Mouse (Mus musculus) adrenal gland, adult 2 months (tissue): Measurements from ENCODE around the gene Asap3. TPM values are rescaled to one million over a fixed set of nuclear protein-coding genes. Genes with fewer than 3 reads are reported as not detected.

Experiments used
- DNase-seq: peaks from one replicate; pipeline ENCODE4 v3.0.0; 2021
- polyA plus RNA-seq: library from polyadenylated mRNA; depleted of rRNA; stranded (reverse); fragments of >200 nt; gene quantifications from 2 replicates; pipeline ENCODE4 v1.2.3, GENCODE M21; 2012
- total RNA-seq, 2 experiments: library from RNA; stranded (reverse); gene quantifications; 2 replicates each; pipeline ENCODE4 v1.2.3; 2021

Gene Asap3
- total and polyA plus RNA-seq, 3 experiments = 1.4 to 3.6 (median 3.2) TPM

- peak; percentile 28 for DNase-seq
Measured at GRCm38 (mm10) chr4:136249780-136250179, 43.6 kb downstream of the Asap3 start.

GRCm38 (mm10) chr4:136255919-136256318 is 49.8 kb downstream of the Asap3 start:
- DNase-seq = no peak

- DNase-seq = no peak
Measured at GRCm38 (mm10) chr4:136256696-136257095, 50.5 kb downstream of the Asap3 start.

GRCm38 (mm10) chr4:136259916-136260315 is 53.8 kb downstream of the Asap3 start:
- DNase-seq = no peak

- DNase-seq = peak; percentile 78
Measured at GRCm38 (mm10) chr4:136260491-136261180, 54.5 kb downstream of the Asap3 start.

GRCm38 (mm10) chr4:136261912-136262311 is 55.7 kb downstream of the Asap3 start:
- DNase-seq = no peak

- no peak for DNase-seq
Measured at GRCm38 (mm10) chr4:136263555-136263954, 57.4 kb downstream of the Asap3 start.

- DNase-seq = no peak
Measured at GRCm38 (mm10) chr4:136266716-136267343, 60.7 kb downstream of the Asap3 start.

GRCm38 (mm10) chr4:136268912-136269311 is 62.7 kb downstream of the Asap3 start:
- DNase-seq = no peak

GRCm38 (mm10) chr4:136270648-136271047 is 64.5 kb downstream of the Asap3 start:
- no peak for DNase-seq

GRCm38 (mm10) chr4:136281097-136281496 is 74.9 kb downstream of the Asap3 start:
- DNase-seq = no peak

- DNase-seq = no peak
Measured at GRCm38 (mm10) chr4:136281611-136282010, 75.4 kb downstream of the Asap3 start.

GRCm38 (mm10) chr4:136282621-136283480 is 76.7 kb downstream of the Asap3 start:
- no peak for DNase-seq

- no peak for DNase-seq
Measured at GRCm38 (mm10) chr4:136283783-136284182, 77.6 kb downstream of the Asap3 start.

- DNase-seq = peak; percentile 81
Measured at GRCm38 (mm10) chr4:136284455-136284854, 78.3 kb downstream of the Asap3 start, which contains the start of gene Zfp46. Zfp46 (plus strand) TSS chr4:136284683.

GRCm38 (mm10) chr4:136284891-136285290 is 78.7 kb downstream of the Asap3 start:
- no peak for DNase-seq

GRCm38 (mm10) chr4:136285348-136285810 is 79.2 kb downstream of the Asap3 start:
- DNase-seq = peak; percentile 96

- peak; percentile 98 for DNase-seq
Measured at GRCm38 (mm10) chr4:136285811-136286371, 79.7 kb downstream of the Asap3 start.

GRCm38 (mm10) chr4:136289918-136290780 is 84.0 kb downstream of the Asap3 start:
- no peak for DNase-seq

- DNase-seq = no peak
Measured at GRCm38 (mm10) chr4:136290781-136291595, 84.8 kb downstream of the Asap3 start.
